Mouse (Mus musculus) lung, embryonic 16.5 days (tissue): ENCODE measurements at regions not wholly inside any gene's neighbourhood (a gene's known extent, or its start where the extent isn't known, plus 50 kb on each side); places are given as distances from the start of the nearest gene placed in this dataset.

Source experiments
- ATAC-seq: fragments of 200-750 bp; cut with Nextera tagmentation; 2 replicates; pipeline ENCODE4 v1.8.0; 2017; ENCODE audit warnings: low read depth, mild to moderate bottlenecking, moderate library complexity
- H3K27ac ChIP-seq: fragments of 300-500 bp; sonication (generic); 2 replicates; pipeline ENCODE4 v1.5.1; 2014; ENCODE audit warnings: mild to moderate bottlenecking, control low read depth, low read length
- H3K27me3 ChIP-seq: fragments of 300-500 bp; sonication (generic); 2 replicates; pipeline ENCODE4 v1.6.1; 2014; ENCODE audit warnings: low read depth, low read length, mixed read lengths; ENCODE audit not compliant: control insufficient read depth, insufficient read depth
- H3K36me3 ChIP-seq: fragments of 300-500 bp; sonication (generic); 2 replicates; pipeline ENCODE4 v1.6.1; 2014; ENCODE audit warnings: low read length; ENCODE audit not compliant: control insufficient read depth, insufficient read depth
- H3K4me1 ChIP-seq: fragments of 300-500 bp; sonication (generic); replicated peaks from 2 replicates; pipeline ENCODE4 v1.6.1; 2014; ENCODE audit warnings: low read length, mixed read lengths; ENCODE audit not compliant: control insufficient read depth, insufficient read depth
- H3K4me2 ChIP-seq: fragments of 300-500 bp; sonication (generic); 2 replicates; pipeline ENCODE4 v1.6.1; 2014; ENCODE audit warnings: low read depth, low read length, control low read depth
- H3K4me3 ChIP-seq: fragments of 300-500 bp; sonication (generic); 2 replicates; pipeline ENCODE4 v1.5.1; 2014; ENCODE audit warnings: mild to moderate bottlenecking, low read length, control low read depth
- H3K9ac ChIP-seq: fragments of 300-500 bp; sonication (generic); 2 replicates; pipeline ENCODE4 v1.6.1; 2014; ENCODE audit warnings: low read length, control low read depth
- H3K9me3 ChIP-seq: fragments of 300-500 bp; sonication (generic); 2 replicates; pipeline ENCODE4 v1.6.1; 2016; ENCODE audit warnings: low read length; ENCODE audit not compliant: control insufficient read depth

GRCm38 (mm10) chr11:117434056-117434455, 50.1 kb upstream of the Gm11733 start:
- Histone ChIP-seq H3K4me1 (no peaks in the 10 kb centered on the region), H3K4me2 (no peak overlapping the region), H3K36me3 (no peaks in the 10 kb centered on the region), H3K27me3 (peaks cover 20% of the 10 kb centered on the region), H3K27ac (no peak overlapping the region), H3K4me3 (no peak overlapping the region), H3K9me3 (no peaks in the 10 kb centered on the region), H3K9ac (no peak overlapping the region)
- ATAC-seq = no peak
